Mouse (Mus musculus): Measurements from ENCODE around the gene Dnajb11.

- TF ChIP-seq CTCF (IDR thresholded peaks at IDR 0.05; ENCODE audit: low read depth, low read length) (no peak), TAL1 (conservative IDR thresholded peaks at IDR 0.05; ENCODE audit: low read depth, low read length) (no peak), POLR2AphosphoS5 (IDR thresholded peaks at IDR 0.05; ENCODE audit: insufficient replicate concordance, low read depth, low read length) (no peak)
Observed at GRCm38 (mm10) chr16:22842871-22843270, 14.8 kb upstream of the Dnajb11 start.

Measured in G1E (cell line).